Mouse (Mus musculus) layer of hippocampus, adult 2 months (tissue): ENCODE measurements around the gene Kcnab3. TPM values are rescaled to one million over a fixed set of nuclear protein-coding genes. Genes with fewer than 3 reads are reported as not detected.
"Not testable (repeated sequence)": the region's sequence is repeated elsewhere in the genome, so short reads cannot be mapped to it uniquely, and the experiment has no call there.

Source experiments
- DNase-seq, 2 experiments: peaks; one replicate each; pipeline ENCODE4 v3.0.0; 2022; ENCODE audit warnings: low spot score in 2 of 2
- H3K27ac ChIP-seq: fragments of 200-600 bp; 2 replicates; pipeline ENCODE4 v1.8.1; 2022
- H3K4me3 ChIP-seq: fragments of 200-600 bp; 2 replicates; pipeline ENCODE4 v1.8.1; 2022; ENCODE audit warnings: mild to moderate bottlenecking
- CTCF ChIP-seq: fragments of 200-600 bp; conservative IDR thresholded peaks from 2 replicates; pipeline ENCODE4 v1.8.1; 2022; ENCODE audit warnings: antibody characterized with exemption, mild to moderate bottlenecking, moderate library complexity
- long read RNA-seq, 2 experiments: library from polyadenylated mRNA; stranded (forward); transcript quantifications; one replicate each; pipeline ENCODE4 v2.0.0; 2021; ENCODE audit warnings: borderline mapping rate in 2 of 2
- total RNA-seq, 2 experiments: library from RNA; stranded (reverse); gene quantifications; 2 replicates each; pipeline ENCODE4 v1.2.3; 2021

The Kcnab3 gene
- total RNA-seq: 10 to 100 TPM; 20.6 to 26.1 TPM
- long read RNA-seq, experiment 1, transcript Kcnab3-201 (14 exons, 2,538 nt): major isoform, 13 of 21 reads
- long read RNA-seq, experiment 1, partial matches to known transcripts: 2 of 21 reads
- long read RNA-seq, experiment 1, other reads (novel, unspliced or antisense): 6 of 21 reads
- long read RNA-seq, experiment 2, transcript Kcnab3-201 (14 exons, 2,538 nt): major isoform, 22 of 26 reads
- long read RNA-seq, experiment 2, partial matches to known transcripts: 2 of 26 reads
- long read RNA-seq, experiment 2, other reads (novel, unspliced or antisense): 2 of 26 reads

DNA sequence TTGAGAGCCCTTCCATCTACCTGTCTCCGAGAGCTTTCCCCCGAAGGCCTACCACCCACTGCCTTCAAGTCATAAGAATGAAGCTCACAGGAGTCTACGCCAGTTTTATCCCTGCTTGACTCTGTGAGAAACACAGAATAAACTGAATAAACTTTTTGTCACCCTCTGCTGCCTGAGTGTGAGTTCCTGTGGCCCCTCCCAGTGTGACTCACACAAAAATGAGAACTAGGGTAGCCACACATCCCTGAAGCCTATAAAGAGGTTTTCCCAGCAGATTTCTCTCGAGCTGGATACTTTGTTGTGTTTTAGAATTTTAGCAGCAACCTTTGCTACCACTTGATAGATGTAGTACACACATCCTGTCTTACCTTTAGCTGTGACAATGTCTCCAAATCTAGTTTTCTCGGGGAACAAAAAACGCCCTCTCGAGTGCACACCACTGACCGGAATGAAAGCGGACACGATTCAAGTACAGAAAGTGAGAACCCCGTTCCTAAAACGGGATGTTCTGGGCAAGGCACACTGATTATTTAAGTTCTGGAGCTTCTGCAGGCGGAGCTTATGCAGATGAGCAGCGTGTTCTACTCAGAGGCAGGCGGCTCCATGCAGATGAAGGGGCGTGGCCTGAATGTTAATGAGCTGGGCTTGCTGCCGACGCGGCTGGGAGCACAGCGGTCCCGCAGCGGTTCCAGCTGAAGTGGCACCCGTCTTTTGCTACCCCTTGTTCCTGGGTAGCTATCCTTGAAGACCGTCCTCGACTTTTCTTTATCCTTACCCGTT, at the start of gene Kcnab3:
Kcnab3 (plus strand) TSS at position 631 of the 780 bp plus-strand sequence.
- no peak for TF ChIP-seq CTCF
- Histone ChIP-seq H3K4me3 (peak within 1 kb of the TSS; percentile 65), H3K27ac (peak within 1 kb of the TSS; percentile 84)
- DNase-seq: peak; percentile 74 to 86

DNA sequence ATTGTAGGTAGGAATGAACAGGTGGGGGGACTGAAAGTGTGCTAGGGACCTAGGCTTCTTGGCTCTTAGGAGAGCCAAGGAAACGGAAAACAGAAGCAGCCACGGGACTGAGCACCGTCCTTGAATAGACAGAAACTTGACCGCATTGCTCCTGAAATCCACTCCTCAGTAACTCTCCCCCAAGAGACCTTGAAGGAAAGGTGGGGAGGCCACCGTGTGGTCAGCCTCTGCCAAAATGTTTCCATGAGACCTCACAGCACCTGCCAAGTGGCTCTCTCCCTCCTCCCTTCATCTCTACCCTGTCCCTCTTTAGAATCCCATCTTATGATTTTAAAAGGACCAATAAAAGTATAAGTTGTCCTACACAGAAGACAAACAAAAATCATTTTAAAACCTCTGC, 48.8 kb upstream of the Kcnab3 start:
- Histone ChIP-seq H3K27ac (no peak overlapping the region), H3K4me3 (no peak overlapping the region)
- no peak for DNase-seq
- no peak for TF ChIP-seq CTCF

DNA sequence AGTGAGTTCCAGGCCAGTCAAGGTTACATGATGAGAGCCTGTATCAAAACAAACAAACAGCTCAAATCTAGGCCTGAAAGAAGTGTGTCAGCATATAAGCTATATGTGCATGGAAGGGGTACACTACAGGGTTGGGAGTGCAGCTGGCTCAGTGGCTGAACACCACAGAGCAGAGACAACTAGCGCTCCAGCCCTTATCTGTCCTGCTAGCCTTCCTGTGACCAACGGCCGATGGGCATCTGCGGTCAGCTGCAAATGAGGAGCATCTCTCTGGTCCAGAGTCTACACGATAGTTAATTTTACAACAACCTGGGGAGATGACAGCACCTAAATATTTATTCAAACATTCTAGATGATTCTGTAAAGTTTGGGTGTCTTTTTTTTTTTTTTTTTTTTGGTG, 34.9 kb upstream of the Kcnab3 start:
- Histone ChIP-seq H3K27ac (no peak overlapping the region), H3K4me3 (no peak overlapping the region)
- DNase-seq: no peak
- no peak for TF ChIP-seq CTCF

DNA sequence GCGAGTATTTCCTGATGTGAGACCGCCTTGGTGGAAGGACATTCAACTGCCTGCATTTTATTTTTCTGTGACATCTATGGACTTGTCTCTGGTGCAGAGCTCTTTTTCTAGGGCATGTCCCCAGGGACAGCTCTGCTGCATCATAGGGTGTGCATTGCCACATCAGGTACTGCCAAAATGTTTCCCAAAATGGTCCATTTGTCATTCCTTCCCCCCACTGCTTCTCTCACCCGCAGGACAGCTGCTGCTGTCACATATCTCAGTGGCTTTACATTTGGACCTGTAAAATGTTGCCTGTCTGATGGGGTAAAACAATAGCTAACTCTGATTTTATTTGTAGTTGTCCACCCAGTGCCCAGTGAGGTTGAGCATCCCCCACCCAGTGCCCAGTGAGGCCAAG, 30.8 kb upstream of the Kcnab3 start:
- no peak for TF ChIP-seq CTCF
- DNase-seq: no peak
- Histone ChIP-seq H3K27ac (no peak overlapping the region), H3K4me3 (no peak overlapping the region)

DNA sequence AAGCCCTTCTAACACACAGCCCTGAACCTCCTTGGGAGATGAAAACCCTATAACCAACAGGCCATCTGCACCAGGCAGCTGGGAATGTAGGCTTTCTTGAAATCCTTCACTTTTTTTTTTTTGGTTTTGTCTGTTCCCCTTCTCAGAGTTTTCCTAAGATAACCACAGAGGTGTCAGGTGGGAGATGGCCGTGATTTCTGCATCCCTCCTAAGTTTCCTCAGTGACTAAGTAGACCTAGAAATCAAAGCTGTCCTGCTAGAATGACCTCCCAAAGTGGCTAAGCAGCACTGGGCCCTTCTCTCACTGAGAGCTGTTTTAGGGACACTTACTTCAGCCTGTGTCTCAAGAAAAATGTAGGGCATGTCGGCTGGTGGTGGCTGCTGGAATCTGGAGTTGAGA, 28.3 kb upstream of the Kcnab3 start:
- TF ChIP-seq CTCF: no peak
- Histone ChIP-seq H3K4me3 (no peak overlapping the region), H3K27ac (no peak overlapping the region)
- no peak for DNase-seq

DNA sequence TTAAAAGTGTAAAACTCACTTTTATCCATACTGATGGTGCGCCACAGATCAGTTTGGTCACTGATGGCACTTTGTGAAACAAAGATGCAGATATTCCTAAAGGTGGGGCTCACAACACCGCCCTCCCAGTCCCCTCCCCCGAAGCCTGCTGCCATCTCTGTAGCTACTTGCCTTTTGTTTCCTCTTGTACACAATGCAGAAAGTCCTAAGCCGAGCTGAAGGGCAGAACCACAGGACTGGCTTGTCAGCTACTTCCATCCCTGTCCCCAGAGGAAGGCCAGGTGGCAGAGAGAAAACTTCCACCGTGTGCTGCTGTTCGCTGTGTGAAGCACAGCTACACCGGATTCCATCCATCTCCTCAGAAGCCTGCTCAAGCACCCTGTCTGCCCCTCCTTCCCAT, 27.8 kb upstream of the Kcnab3 start:
- Histone ChIP-seq H3K4me3 (no peak overlapping the region), H3K27ac (no peak overlapping the region)
- no peak for DNase-seq
- TF ChIP-seq CTCF: no peak

DNA sequence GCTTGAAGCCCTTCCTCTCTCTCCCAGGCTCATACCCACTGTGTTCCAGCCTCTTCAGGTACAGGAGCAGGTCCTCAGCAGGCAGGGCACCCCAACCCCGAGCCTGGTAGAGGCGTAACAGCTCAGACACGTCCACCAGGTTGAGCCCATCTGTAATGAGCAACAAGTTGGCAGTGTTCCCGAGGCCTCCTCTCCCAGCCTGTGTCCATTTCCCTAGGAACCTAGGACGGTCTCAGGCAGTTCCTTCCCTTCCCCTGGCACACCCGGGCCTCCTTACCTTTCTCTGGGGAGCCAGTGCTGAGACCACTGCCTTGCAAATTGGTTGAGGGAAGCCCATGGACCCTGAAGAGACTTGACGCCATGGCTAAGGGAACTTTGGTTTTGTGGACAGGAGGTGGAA, 23.2 kb upstream of the Kcnab3 start:
- Histone ChIP-seq H3K27ac (no peak overlapping the region), H3K4me3 (no peak overlapping the region)
- TF ChIP-seq CTCF: no peak
- no peak for DNase-seq

DNA sequence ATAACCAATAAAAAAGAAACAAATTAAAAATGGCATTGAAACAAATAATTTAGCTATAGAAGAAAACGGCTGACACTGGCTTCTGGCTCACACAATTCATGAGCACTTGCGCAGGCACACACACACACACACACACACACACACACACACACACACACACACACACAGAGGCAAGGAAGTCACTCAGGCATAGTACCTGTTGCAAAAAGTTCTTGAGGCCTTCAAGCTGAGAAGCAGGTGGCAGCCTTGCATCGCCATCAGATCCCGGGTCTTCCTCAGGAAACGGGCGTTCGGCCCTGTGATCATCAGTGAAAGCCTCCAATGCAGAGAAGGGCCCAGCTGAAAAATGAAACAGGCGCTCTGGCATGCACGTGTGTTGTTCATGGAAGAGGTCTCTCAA, 20.8 kb upstream of the Kcnab3 start:
- Histone ChIP-seq H3K27ac (no peak overlapping the region), H3K4me3 (no peak overlapping the region)
- no peak for TF ChIP-seq CTCF
- no peak for DNase-seq

DNA sequence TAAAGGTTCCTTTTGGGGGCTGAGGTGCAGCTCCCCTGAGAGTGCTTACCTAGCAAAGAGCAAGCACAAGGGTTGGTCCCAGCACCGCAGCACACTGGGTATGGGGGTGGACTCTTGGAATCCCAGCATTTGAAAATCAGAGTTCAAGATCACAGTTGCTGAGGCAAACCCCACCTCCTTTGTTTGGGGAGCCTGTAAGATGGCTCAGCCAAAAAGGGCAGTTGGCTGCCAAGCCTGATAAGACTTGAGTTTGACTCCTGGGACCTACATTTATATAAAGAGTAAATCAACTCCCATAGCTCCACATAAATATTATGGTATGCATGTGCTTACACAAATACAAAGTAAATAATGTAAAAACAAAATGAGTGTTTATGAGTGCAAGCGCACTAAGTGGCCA, 20.0 kb upstream of the Kcnab3 start:
- no peak for TF ChIP-seq CTCF
- DNase-seq: no peak
- Histone ChIP-seq H3K27ac (no peak overlapping the region), H3K4me3 (no peak overlapping the region)

DNA sequence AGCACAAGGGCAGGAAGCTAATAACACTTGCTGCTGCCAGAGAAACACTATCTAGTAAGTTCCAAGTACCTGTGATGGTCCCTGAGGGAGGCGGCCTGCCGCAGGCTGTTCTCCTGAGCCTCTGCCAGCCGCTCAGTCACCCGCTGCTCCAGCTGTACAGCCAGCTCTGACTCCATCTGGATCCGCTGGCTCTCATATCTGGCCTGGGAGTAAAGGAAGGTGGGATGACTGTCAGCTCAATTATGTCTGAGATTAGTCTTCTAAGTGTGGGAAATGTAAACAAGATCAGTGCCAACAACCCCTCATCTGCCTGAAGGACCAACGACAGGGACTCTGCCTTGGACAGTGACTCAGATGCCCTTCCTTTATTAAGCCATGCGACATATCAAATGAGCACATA, 14.8 kb upstream of the Kcnab3 start:
- H3K4me3 ChIP-seq: no peak overlapping the region
- no peak for DNase-seq

DNA sequence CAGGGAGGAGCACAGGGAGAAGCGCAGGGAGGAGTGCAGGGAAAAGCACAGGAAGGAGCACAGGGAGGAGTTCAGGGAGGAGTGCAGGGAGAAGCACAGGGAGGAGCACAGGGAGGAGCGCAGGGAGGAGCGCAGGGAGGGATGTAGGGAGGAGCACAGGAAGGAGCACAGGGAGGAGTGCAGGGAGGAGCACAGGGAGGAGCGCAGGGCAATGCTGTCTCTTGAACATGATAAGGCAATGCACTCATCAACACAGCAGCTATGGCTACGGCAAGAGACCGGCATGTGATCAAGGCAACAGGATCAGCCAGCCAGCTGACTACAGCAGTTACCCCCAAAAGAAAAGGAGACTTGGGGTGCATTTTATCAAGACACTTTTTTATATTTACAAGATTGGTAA, 9.7 kb upstream of the Kcnab3 start:
- no peak for TF ChIP-seq CTCF
- Histone ChIP-seq H3K27ac (no peak overlapping the region), H3K4me3 (no peak overlapping the region)
- no peak for DNase-seq

More for the DNA sequence above, 14.8 kb upstream of the Kcnab3 start:
- H3K27ac ChIP-seq: no peak overlapping the region
- no peak for TF ChIP-seq CTCF

DNA sequence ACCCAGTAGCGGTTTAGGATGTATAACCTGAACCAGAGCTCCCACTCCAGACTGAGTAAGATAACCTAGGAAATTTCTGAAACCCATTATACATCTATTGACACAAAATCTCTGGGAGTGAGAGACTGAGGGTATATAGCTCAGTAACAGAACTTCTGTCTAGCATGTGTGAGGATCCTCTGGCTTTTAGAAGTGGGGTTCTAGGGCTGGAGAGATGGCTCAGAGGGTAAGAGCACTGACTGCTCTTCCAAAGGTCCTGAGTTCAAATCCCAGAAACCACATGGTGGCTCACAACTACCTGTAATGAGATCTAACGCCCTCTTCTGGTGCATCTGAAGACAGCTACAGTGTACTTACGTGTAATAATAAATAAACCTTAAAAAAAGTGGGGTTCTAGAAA, 8.1 kb upstream of the Kcnab3 start:
- not testable (repeated sequence) for DNase-seq

DNA sequence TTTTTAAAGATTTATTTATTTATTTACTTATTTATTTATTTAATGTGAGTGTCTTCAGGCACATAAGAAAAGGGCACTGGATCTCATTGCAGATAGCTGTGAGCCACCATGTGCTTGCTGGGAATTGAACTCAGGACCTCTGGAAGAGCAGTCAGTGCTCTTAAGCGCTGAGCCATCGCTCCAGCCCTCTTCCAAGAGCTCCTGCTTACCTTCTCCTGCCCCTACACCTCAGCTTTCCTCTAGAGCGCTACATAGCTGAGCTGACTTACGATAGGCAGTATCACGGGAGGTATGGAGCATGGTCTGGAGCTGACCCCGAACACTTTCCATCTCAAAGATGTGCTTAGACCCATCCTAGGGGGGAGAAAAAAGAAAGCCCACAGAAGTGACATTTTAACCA, 4.5 kb upstream of the Kcnab3 start:
- no peak overlapping the region for H3K4me3 ChIP-seq
- no peak for TF ChIP-seq CTCF
- DNase-seq: no peak
- no peak overlapping the region for H3K27ac ChIP-seq

More for the DNA sequence above, 8.1 kb upstream of the Kcnab3 start:
- not testable (repeated sequence) for H3K27ac ChIP-seq, H3K4me3 ChIP-seq
- peak; percentile 29 for TF ChIP-seq CTCF

DNA sequence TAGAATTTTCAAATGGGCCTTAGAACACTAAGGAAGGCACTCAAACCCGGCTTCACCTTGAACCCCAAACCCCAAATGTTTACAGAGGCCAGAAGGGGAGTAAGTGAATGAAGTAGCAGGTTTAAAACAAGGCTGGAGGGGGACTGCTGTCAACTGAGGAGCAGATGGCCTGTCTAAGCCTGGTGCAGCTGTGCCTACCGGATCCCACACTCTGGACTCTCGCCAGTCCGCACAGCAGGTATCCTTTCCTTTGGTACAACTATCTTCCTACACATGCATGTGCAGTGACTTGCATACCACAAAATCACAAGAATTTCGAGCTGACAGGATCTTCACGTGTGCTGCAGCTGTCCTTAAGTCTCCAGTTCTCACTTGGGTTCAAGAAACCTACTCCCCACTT, 4.0 kb upstream of the Kcnab3 start:
- no peak for DNase-seq
- Histone ChIP-seq H3K27ac (no peak overlapping the region), H3K4me3 (no peak overlapping the region)
- TF ChIP-seq CTCF: no peak
